Mouse (Mus musculus) kidney, adult 8-10 months (tissue): ENCODE data around the gene Akap1.
"Not testable (repeated sequence)": the region's sequence is repeated elsewhere in the genome, so short reads cannot be mapped to it uniquely, and the experiment has no call there.

ENCODE experiments used
- DNase-seq, 2 experiments: peaks; one replicate each; pipeline ENCODE4 v3.0.0; 2022

The Akap1 gene

DNA sequence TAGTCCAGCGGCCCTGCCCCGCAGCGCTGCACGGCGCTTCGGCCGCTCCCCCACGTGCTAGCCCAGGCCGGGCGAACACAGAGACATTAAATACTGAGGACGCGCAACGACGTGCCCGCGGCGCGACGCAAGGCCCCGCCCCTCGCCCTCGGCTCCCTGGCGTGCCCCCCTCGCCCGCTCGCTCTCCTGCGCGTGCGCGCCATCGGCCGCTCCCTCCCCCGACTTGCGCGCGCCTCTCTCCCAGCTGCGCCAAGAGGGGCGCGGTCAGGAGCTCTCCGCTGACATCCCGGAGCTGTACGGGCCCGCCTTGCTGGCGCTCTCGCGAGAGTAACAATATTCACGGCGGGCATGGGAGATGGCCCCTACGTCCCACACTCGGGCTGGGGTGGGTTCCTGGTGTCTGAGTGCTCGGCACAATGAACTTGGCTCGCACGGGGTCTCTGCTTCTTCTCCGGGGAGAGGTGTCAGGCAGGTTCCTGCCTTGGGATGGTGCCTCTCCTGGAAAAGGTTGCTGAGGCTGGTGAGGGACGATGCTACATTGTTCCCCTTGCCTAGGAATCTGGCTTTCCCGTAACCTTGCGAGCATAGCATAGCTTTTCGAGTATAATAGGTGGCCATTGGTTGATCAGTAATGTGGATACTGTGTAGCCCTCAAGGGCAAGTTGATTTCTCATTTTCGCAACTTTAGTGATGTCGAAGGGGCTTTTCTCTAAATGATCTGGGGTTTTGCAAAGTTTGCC lies at the start of gene Akap1:
Gene Akap1 (minus strand): TSS at position 129 of the 740 bp plus-strand sequence.
- peak; percentile 98 for DNase-seq

DNA sequence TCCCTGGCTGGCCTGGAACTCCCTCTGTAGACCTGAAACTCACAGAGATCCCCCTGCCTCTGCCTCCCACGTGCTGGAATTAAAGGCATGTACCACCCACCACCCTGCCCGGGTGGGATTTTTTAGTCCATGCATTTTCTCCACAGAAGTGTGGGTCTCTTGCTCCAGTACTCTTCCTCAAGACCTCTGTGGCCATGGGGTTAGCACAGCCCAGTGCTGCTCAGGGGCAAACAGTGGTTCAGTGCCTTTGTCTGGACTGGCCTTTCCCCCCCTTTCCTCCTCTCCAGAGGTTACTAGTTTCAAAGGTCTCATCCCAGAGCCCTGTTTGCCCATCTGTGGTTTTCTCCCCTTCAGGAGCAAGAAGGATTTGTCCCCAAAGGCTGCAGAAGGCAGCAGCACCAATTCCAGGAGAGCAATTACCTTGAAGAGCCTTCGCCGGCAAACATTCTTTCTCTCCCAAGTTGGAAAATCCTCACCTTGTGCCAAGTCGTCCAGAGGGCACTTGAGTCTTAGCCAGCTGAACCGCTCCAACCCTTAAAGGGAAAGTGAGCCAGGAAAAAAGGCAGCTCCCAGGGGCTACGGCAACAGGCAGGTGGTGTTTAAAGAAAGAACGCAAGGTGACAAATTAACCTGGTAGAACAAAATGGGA lies 45.1 kb upstream of the Akap1 start:
- DNase-seq: peak; percentile 91 to 93

DNA sequence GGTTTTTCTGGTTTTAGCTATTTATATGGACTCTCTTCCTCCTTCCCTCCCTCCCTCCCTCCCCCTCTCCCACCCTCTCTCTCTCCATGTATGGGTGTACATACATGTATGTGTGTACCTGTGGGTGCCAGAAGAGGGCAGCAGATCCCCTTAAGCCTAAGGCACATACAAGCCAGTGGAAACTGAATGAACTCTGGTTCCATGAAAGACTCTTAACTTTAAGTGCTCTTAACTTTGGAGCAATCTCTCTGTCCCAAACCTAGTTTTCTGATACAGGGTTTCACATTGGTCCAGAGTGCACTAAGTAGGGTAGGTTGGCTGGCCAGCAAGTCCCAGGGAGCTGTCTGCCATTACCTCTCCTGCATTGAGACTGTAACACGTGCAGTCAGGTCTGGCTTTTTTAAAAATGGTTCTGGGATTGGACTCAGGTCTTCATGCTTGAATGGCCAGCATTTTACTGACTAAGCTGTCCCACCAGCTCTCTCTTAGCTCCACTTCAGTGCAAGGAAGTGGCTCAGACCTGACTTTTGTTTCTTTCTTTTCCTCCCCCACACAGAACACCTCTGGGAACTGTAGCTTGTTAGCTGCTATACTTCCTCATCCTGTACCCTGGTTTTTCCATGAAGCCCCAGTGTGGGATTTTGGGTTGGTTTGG lies 44.3 kb upstream of the Akap1 start:
- DNase-seq: peak; percentile 83 to 84

DNA sequence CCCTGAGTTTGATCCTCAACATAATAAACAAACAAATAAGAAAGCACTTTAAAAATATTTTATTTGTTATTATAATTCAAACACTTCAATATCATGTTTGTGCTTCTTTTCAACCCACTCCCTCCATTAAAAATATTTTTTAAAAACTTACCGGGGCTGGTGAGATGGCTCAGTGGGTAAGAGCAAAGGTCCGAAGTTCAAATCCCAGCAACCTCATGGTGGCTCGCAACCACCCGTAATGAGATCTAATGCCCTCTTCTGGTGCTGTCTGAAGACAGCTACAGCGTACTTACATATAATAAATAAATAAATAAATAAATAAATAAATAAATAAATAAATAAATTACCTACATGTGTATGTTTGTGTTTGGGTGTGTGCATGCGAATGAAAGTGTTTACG lies 43.5 kb upstream of the Akap1 start:
- DNase-seq: peak in 1 of 2 experiments; percentile 38

DNA sequence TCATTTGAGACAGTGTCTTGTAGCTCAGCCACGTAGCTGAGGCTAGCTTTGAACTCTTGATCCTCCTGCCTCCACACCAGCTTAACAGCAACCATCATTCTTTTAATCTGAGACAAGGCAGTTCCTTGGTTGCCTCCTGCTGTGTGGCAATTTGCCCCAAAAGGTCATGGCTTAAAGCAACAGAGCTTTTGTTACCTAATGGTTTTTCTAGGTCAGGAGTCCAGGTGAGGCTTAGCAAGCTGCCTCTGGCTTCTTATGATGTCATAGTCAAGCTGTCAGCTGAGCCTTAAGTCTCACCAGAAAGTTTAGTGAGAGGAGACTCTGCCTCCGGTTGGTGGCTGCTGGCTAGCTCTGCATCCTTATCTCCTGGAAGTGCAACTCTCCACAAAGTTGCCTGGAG lies 41.2 kb upstream of the Akap1 start:
- peak; percentile 78 to 80 for DNase-seq

DNA sequence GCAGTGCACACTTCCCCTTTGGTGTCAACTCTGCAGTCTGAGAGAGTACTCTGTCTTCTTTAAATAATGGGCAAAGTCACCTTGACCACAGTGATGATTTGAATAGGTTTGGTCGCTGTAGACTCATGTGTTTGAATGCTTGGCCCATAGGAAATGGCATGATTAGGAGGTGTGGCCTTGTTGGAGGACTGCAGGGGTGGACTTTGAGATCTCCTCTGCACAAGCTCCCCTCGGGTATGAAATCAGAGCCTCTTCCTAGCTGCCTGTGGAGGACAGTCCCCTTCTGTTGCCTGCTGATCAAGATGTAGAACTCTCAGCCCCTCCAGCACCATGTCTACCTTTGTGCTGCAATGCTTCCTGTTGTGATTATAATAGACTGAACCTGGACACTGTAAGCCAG lies 39.7 kb upstream of the Akap1 start:
- DNase-seq: no peak

DNA sequence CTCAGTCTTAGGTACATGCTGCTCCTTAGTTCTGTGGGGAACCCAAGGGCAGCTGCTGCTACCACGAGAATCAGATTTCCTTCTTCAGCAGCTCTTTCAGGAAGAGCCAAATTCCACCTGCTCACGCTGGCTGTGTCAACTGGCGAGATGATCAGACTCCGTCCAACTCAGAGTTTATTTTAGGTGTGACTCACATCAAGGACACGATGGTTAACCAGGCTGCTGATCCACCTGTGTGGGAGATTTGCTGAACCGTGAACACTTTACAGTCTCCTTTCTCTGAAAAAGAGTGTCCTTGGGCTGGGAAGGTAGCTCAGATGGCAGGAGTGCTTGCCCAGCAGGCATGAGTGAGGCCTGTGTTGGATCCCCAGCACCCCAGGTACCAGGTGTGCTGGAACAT lies 38.4 kb upstream of the Akap1 start:
- DNase-seq: peak; percentile 60

DNA sequence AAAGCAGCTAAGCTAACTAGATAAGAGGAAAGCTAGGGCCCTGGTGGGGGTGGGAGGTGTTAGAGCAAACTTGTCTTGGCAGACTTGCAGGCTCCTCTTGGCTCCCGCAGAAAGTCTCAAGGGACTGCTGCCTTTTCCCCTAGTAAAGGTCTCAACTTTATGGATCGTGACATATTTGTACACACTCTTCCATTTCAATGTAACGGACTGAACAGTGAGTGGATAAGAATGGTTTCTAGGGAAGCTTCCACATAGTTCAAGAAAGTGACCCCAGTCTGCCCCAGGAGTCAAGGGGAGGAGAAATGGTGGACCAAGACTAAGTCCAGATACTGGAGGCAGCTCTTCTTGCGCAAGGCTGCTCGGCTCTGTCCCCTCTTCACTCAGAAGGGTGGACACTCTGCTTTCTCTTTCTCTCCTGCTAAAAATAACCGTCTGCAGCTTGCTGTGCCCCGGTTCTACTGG lies 37.0 kb upstream of the Akap1 start:
- peak; percentile 44 to 57 for DNase-seq

DNA sequence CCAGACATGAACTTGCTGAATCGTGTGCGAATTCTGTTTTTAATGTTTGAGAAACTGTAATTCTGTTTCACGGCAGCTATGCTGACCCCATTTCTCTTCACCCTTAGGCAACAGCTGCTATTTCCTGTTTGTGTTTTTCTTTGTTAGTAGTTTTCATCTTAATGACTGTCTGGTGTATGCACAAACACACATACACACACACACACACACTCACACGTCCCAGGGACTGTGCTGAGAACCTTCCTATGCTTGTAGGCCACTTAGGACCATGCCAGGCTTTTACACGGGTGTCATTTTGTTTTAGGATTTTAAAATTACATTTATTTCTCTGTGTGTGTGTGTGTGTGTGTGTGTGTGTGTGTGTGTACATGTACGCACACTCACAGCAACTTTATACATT lies 35.2 kb upstream of the Akap1 start:
- DNase-seq: no peak

DNA sequence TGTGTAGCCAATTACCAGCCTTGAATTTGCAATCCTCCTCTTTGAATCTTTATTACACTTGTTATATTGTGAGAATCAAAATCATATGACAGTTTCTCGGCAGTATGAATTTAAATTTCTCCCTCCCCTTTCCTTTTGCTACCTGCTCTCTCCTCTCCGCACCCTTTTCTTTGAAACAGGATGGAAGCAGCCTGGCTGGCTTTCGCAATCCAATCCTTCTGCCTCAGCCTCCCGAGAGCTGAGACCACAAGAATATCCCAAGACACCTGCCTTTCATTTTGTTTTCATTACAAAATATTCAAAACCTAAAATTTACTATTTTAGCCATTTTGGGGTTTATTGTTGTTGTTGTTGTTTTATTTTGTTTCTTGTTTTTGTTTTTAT lies 34.0 kb upstream of the Akap1 start:
- no peak for DNase-seq

DNA sequence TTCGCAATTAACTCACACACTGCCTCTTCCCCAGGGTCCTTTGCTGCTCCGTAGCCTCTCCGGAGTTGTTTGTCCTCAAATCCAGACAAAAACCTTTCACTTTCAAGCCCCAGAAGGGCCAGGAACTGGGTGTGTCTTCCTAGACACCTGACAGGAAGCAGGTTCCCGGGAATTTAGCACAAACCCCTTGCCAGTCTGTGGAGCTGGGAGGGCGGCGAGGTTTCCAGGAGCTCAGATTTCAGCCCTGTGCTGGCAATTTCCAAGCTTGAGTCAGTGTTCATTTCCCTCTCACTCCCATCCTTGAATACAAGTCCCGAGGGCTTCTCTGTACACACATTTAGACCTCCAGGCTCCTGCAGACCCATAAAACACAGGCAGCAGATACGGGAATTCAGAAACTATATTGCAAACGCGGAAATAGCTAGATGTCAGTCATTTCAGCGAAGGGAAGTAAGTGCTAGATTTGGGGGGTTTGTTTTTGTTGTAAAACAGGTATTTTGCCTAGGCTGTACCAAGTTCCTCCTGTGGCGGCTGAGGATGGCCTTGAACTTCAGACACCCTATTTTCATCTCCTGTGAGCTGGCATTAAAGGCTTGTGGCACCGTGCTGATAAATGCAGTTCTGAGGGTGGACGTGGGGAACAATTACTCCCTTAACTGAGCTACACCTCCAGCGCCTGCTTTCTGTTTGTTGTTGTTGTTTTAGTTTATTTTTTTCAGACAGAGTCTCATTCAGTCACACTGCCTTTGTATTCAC lies 33.4 kb upstream of the Akap1 start:
- DNase-seq: no peak

DNA sequence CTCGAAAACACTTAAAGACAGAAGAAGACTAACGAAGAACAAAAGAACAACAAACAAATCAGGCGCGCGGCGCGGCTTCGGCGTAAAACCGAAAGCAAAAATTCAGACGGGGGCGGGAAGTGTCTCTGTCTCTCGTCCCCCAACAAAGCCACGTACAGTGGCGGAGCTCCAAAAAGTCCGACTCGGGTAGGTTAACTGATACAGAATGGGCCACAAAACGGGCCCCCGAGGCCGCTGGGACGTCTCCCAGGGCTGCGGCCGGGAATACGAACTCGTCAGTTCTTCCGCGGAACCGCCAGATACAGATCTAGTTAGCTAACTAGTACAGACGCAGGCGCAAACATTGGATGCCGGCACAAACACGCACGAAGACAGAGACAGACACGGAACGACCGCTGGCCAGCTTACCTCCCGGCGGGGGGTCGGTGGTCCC lies 31.4 kb upstream of the Akap1 start:
- peak in 1 of 2 experiments; percentile 64 for DNase-seq

DNA sequence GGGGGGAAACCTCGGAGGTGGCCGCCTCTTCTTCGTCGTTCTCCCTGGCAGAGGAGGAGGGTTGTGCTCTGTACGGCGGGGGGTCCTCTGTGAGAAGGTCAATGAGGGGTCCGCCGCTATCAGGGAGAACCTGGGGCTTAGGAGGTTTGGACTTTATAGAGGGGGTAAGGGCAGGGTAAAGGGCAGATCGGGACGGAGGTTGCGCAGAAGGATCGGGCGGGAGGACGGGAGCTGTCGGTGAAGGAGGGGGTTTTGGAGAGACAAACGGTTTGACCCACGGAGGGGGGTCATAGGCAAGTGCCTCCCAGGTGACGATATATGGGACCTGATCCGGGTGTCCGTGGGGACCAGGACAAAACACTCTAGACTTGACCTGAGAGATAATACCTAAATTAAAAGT lies 30.8 kb upstream of the Akap1 start:
- DNase-seq: not testable (repeated sequence)

DNA sequence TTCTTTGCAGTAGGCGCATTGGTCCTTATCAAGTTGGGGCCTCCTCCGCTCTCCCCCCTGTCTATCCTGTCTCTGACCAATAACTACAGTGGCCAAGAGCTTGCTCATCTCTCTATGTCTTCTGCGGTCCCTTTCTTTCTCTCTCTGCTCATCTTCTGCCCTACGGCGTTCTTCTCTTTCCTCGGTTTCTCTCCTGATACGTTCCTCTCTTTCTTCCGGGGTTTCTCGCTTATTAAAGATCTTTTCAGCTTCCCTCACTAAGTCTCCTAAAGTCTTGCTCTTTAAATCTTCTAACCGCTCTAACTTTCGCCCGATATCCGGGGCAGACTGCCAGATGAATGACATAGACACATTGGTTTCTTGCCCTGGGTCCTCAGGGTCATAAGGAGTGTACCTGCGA lies 29.9 kb upstream of the Akap1 start:
- DNase-seq: not testable (repeated sequence)

DNA sequence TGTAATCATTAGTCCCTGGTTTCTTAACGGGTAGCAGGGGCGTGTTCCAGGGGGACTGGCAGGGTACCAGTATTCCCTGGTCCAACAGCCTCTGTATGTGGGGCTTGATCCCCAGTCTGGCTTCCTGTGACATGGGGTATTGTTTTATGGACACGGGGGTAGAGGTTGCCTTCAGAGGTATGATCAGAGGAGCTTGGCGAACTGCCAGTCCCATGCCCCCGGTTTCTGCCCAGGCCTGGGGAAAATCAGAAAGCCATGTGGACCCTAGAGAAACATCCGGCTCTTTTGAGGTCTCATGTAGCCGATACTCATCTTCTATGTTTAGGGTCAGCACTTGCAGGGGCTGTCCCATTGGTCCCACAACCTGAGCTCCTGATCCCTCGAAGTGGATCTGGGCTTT lies 29.1 kb upstream of the Akap1 start:
- DNase-seq: not testable (repeated sequence)

DNA sequence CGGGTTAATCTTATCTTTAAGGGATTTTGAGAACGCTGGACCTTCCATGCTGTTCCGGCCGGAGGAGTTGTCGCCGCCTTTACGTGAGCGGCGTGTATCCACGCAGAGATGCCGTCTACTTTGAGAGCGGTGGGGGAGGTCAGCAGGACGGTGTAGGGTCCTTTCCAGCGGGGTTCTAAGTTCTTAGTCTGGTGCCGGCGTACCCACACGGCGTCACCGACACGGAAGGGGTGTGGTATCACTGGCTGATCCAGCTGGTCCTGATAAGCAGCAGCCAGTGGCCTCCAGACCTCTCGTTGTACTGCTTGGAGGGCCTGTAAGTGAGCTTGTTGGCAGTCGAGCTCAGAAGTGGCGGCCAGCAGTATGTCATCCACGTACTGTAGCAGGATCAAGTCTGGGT lies 28.4 kb upstream of the Akap1 start:
- not testable (repeated sequence) for DNase-seq

DNA sequence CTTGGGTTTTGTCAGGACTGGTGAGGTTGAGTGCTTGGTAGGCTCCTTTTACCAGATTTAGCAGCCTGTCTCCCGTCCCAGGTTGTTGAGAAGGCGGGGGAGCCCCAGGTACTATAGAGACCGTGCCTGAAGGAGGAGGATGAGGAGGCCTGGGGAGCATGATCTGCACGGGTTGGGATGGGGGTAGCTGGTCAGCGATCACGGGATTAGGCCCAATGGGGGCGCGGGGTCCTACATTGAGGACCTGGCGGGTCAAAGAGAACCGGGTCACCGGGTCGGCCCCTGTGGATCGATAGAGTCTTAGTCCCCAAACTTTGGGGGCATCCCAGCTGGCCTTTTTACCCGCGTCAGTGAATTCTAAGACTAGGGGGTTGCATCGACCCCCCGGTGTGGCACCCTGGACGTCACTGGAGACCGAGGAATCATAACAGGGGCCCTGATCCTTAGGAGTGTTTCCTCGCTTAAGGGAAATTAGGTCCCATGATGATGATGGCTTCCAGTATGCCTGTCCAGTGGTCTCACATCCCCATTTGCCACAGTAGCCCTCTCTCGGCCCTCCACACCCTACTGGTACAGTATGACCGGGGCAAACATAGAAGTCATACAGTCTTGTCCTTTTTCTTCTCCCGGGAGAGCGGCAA lies 27.7 kb upstream of the Akap1 start:
- DNase-seq: peak in 1 of 2 experiments; percentile 55

DNA sequence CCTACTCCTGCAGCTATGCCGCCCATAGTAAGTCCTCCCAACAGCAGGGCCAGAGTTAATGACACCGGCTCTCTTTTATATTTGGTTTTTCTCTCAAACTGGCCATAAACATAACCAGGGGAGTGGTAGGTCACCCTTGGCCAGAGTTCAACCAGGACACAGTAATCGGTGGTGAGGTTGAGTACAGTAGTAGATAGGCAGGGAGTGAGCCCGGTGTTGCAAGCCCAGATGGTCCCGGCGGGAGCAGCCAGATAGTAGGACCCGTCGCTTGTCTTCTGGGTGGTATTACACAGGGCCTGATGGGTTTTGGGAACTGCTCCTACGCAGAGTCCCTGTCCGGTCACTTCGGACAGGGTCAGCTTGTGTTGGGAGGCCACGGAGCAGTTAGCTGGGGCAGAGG lies 27.1 kb upstream of the Akap1 start:
- peak in 1 of 2 experiments; percentile 52 for DNase-seq

DNA sequence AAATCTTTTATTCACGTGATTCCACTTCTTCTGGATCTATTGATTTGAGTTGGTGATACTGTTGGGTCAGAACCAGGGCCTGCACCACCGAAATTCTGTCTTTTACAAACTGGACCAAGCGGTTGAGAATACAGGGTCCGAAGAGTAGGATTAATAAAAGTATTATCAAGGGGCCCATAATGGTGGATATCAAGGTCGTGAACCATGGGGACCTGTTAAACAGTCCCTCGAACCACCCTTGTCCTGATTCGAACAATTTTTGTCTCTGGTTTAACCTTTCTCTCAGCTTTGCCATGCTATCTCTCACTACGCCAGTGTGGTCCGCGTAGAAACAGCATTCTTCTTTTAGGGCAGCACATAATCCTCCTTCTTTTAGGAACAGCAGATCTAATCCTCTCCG lies 26.5 kb upstream of the Akap1 start:
- DNase-seq: not testable (repeated sequence)

DNA sequence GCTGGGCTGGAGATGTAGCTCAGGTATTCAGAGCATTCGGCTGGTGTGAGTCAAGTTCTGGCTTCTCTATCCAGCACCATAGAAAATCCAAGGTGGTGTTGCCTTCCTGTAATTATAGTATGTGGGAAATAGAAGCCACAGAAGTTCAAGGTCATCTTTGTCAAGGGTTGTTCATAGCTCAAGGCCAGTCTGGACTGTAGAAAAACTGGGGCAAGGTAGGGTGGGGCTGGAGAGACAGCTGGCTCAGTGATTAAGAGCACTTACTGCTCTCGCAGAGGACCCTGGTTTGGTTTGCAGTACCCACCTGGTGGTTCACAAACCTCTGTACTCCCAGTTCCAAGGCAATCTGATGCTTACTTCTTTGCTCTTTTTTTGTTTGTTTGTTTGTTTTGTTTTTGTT lies 24.6 kb upstream of the Akap1 start:
- DNase-seq: no peak

DNA sequence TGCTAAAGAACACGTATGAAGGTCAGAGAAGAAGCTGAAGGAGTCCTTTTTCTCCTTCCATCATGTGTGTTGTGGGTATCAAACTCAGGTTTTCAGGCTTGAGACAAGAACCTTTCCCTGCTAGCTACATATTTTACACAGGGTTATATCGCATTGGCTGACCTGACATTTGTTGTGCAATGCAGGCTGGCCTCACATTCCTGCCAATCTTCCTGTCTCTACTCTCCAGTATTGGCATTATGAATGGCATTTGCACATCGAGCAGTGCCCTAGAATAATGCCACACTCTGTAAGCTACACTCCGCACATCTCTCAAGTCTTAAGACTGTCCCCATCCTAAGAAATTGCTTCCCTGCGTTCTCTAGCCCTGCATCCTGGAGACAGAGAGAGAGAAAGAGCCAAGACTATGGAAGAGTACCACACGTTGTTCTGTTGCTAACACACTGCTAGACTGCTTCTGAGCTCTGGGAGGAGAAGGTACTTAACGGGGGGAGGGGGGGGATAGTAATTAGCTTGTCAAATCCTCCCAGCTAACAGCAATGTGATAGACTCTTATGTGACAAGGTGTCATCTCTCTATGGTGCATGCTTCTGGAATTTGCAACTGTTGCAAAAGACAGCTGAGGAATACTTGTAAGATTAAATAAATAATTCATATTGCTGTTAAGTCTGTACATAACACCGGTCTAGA lies 20.1 kb upstream of the Akap1 start:
- no peak for DNase-seq

DNA sequence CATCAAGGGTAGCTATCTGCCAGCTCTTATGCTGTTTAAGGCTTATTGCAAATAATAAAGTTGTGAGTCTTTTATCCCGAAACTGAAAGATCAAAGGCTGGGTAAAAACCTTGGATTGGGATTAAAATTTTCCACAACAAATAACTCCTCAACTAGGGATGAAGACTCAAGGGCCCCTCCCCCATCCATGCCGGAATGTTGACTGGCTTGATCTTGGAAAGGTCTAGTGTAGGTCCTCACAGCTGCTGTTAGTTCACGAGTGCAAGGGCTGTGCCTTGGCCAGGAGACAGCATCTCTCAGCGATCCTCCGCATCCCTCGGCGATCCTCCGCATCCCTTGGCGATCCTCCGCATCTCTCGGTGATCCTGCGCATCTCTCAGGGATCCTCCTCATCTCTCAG lies 13.6 kb upstream of the Akap1 start:
- no peak for DNase-seq
